Mouse (Mus musculus) G1E (cell line): ENCODE data around the gene Rtn2.

Experiments
- CTCF ChIP-seq: IDR thresholded peaks from 2 replicates; pipeline ENCODE4 v1.5.1; 2012; ENCODE audit warnings: low read depth, low read length, inconsistent platforms, mixed read lengths
- GATA1 ChIP-seq: IDR thresholded peaks from 2 replicates; pipeline ENCODE4 v1.6.1; 2012; ENCODE audit warnings: borderline replicate concordance, low read length, inconsistent platforms, mixed read lengths
- GATA2 ChIP-seq: IDR thresholded peaks from 2 replicates; pipeline ENCODE4 v1.6.1; 2012; ENCODE audit warnings: low read depth, low read length, inconsistent platforms, borderline replicate concordance
- POLR2AphosphoS5 ChIP-seq: IDR thresholded peaks from 2 replicates; pipeline ENCODE4 v1.6.1; 2012; ENCODE audit warnings: low read depth, low read length, inconsistent platforms; ENCODE audit not compliant: insufficient replicate concordance
- TAL1 ChIP-seq: conservative IDR thresholded peaks from 2 replicates; pipeline ENCODE4 v1.6.1; 2012; ENCODE audit warnings: low read depth, low read length, inconsistent platforms, mixed read lengths

DNA sequence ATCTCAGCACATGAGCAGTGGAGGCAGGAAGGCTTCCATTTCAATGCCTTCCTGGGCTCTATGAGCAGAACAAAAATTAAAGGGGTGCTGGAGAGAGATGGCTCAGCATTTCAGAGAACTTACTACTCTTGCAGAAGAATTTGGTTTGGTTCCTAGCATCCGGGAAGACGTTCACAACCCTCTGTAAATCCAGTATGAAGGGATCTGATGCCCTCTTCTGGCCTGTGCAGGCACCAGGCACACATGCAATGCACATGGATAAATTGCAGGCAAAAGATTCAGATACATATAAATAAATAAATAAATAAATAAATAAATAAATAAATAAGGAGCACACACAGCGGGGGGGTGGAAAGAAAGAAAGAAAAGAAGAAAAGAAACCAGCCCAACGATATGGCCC, 6.2 kb upstream of the Rtn2 start:
- TF ChIP-seq CTCF (no peak), TAL1 (no peak), GATA1 (no peak), POLR2AphosphoS5 (no peak), GATA2 (no peak)
